Mouse (Mus musculus): ENCODE results near the gene Glrp1. TPM values are rescaled to one million over a fixed set of nuclear protein-coding genes. Genes with fewer than 3 reads are reported as not detected.

Gene Glrp1
- polyA plus RNA-seq, 1 experiment from 2014 or later: 0.15 TPM

DNA sequence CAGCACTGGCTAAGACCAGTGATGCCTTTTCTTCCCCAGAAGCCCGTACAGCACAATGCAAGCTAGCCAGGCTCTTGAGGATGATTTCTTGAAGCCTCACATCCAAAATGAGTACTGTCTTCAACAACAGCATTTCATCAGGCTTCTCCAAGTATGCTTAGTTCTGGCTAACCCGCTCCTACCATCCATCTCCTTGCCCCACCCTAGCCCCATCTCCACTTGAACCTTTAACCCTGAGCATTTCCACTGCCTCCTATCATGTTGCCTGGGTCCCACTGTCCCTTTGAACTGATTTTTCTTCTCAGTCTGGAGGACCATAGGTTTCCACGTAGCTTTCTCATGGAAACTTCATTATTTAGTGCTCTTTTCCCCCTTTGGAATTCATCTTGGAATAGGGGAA lies 17.5 kb downstream of the Glrp1 start:
- Histone ChIP-seq H3K27me3 (no peaks in the 10 kb centered on the region), H3K4me2 (no peak overlapping the region), H3K4me1 (no peaks in the 10 kb centered on the region), H3K27ac (no peak overlapping the region), H3K9ac (no peak overlapping the region), H3K4me3 (no peak overlapping the region), H3K36me3 (no peaks in the 10 kb centered on the region), H3K9me3 (no peaks in the 10 kb centered on the region)
- WGBS: 66% methylated on average over 3 of the region's 3 CpGs
- ATAC-seq (ENCODE audit: borderline replicate concordance, extremely low read depth, low FRiP score, low TSS enrichment): no peak

GRCm38 (mm10) chr1:88491617-88492378 lies 18.1 kb downstream of the Glrp1 start:
- H3K4me2 ChIP-seq: no peak overlapping the region
- 54% methylated on average over 17 of the region's 17 CpGs for WGBS
- no peak overlapping the region for H3K27ac ChIP-seq
- no peak overlapping the region for H3K9ac ChIP-seq
- no peaks in the 10 kb centered on the region for H3K27me3 ChIP-seq
- H3K36me3 ChIP-seq: no peaks in the 10 kb centered on the region
- H3K4me1 ChIP-seq: no peaks in the 10 kb centered on the region
- no peaks in the 10 kb centered on the region for H3K9me3 ChIP-seq
- H3K4me3 ChIP-seq: no peak overlapping the region
- no peak for ATAC-seq (ENCODE audit: borderline replicate concordance, extremely low read depth, low FRiP score, low TSS enrichment)

DNA sequence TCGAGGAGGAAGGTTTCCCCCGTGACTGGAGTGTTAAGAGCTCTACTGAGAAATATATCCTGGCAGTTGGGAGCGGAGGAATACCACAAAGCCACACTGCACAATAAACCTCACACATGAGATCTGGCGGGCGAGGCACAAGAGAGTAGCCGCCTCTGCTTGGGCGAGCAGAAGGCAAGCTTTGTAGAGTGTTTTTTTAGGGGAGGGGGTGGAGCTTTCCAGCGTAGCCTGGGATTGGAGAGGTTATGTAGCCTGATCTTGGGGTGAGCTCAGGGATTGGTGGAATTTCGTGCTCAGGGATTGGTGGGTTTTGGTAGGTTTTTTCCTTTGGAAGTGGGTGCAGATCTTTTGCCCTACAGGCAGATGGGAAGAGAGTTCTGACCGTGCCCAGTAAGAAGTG lies 19.7 kb downstream of the Glrp1 start:
- no peaks in the 10 kb centered on the region for H3K9me3 ChIP-seq
- no peak overlapping the region for H3K9ac ChIP-seq
- H3K4me3 ChIP-seq: no peak overlapping the region
- 80% methylated on average over 10 of the region's 10 CpGs for WGBS
- no peaks in the 10 kb centered on the region for H3K4me1 ChIP-seq
- no peak overlapping the region for H3K27ac ChIP-seq
- no peak overlapping the region for H3K4me2 ChIP-seq
- H3K27me3 ChIP-seq: no peaks in the 10 kb centered on the region
- no peaks in the 10 kb centered on the region for H3K36me3 ChIP-seq
- no peak for ATAC-seq (ENCODE audit: borderline replicate concordance, extremely low read depth, low FRiP score, low TSS enrichment)

DNA sequence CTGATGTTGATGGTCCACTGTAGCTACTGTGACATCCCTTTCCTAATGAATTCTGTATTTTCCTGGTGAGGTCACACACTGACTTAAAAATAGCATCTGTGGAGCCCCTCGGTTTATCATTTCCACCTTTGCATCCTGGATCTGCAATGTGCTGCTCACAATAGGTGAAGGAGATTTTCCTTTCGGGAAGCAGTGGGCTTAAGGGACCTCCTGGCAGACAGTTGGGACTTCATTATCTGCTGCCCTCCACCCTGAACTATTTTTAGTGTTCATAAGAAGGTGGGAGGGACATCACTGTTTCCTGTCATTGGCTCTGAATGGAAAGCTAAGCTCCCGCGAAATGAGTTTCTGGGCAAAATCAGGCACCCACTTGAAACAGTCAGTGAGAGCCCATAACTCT lies 20.9 kb downstream of the Glrp1 start:
- Histone ChIP-seq H3K4me3 (no peak overlapping the region), H3K36me3 (no peaks in the 10 kb centered on the region), H3K9me3 (no peaks in the 10 kb centered on the region), H3K4me2 (no peak overlapping the region), H3K4me1 (0 out of 2 replicates have a peak, but pooled peaks cover 3% of the 10 kb centered on the region), H3K9ac (no peak overlapping the region), H3K27ac (no peak overlapping the region), H3K27me3 (no peaks in the 10 kb centered on the region)
- 29% methylated on average over 4 of the region's 4 CpGs for WGBS
- no peak for ATAC-seq (ENCODE audit: borderline replicate concordance, extremely low read depth, low FRiP score, low TSS enrichment)

GRCm38 (mm10) chr1:88486336-88486735 lies 23.5 kb downstream of the Glrp1 start:
- no peaks in the 10 kb centered on the region for H3K27me3 ChIP-seq
- H3K9ac ChIP-seq: no peak overlapping the region
- no peak overlapping the region for H3K4me2 ChIP-seq

DNA sequence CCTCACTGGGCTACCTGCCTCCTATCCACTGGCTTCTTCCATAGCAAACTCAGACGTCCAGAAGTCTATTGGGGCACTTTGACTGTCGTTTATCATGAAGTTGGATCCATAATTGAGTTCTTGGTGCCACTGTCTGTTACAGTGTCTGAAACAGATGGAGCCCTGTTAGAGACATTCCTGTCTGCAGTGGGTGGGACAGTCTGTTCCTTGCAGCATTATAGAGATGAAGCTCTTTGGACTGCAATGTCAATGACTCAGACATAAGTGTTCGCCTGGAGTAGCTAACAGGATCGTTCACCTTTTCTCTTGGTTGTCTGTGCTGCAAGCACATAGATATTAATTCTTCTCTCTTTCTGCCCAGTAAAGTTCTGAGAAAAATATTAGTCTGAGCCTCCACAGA lies 25.8 kb downstream of the Glrp1 start:
- Histone ChIP-seq H3K4me3 (no peak overlapping the region), H3K4me1 (peaks cover 15% of the 10 kb centered on the region; the same call in 1 of the 2 replicates), H3K9ac (no peak overlapping the region), H3K9me3 (no peaks in the 10 kb centered on the region), H3K36me3 (no peaks in the 10 kb centered on the region), H3K27me3 (no peaks in the 10 kb centered on the region), H3K4me2 (no peak overlapping the region), H3K27ac (no peak overlapping the region)
- ATAC-seq (ENCODE audit: borderline replicate concordance, extremely low read depth, low FRiP score, low TSS enrichment): no peak
- WGBS: 66% methylated on average over 4 of the region's 4 CpGs

More at GRCm38 (mm10) chr1:88486336-88486735, 23.5 kb downstream of the Glrp1 start:
- Histone ChIP-seq H3K27ac (no peak overlapping the region), H3K4me3 (no peak overlapping the region), H3K9me3 (no peaks in the 10 kb centered on the region), H3K4me1 (peaks cover 13% of the 10 kb centered on the region; the same call in 1 of the 2 replicates), H3K36me3 (no peaks in the 10 kb centered on the region)
- no peak for ATAC-seq (ENCODE audit: borderline replicate concordance, extremely low read depth, low FRiP score, low TSS enrichment)
- WGBS: 76% methylated on average over 4 of the region's 4 CpGs

DNA sequence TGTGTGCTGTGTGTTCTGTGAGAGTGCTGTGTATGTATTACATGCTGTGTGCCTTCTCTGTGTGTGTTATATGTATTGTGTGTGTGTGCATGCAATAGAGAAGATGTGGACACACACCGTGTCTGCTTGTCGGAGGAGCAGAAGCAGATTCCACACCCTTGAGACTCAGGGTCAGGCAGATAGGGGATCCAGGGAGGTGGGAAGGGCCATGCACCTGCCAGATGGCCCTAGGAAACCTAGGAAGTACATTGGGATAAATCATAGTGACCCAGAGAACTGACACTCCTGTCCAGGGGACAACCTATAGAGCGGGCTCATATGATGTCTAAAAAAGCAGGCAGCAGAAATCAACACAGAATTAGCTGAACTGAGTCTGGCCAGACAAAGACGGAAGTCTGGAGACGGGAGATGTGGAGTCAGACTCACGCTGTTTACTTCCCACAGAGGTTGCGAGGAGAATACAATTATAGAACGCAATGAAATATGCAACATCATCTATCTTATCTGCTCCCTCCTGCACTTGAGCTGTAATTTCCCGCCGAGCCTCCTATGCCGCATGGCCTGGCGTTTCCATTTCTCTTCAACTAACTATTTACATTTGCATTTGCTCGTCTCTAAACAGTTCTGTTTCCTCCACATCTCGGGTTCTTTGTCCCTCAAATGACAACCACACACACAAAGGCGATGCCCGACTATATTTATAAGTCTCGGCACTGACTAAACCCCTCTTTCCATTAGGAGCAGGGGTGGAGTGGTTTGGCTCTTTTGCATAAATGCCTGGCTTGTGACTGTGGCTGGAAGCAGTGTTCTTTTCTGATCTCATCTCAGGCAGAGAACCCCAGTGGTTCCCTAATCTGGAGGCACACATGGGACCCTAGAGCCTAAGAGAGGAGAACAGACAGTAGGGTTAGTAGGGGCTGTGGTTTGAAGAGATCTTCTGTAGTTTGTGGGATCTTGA lies 27.4 kb downstream of the Glrp1 start:
- WGBS: 33% methylated on average over 17 of the region's 17 CpGs
- H3K27me3 ChIP-seq: no peaks in the 10 kb centered on the region
- peak; percentile 55; the same call in 1 of the 2 replicates for ATAC-seq (ENCODE audit: borderline replicate concordance, extremely low read depth, low FRiP score, low TSS enrichment)
- H3K9me3 ChIP-seq: no peaks in the 10 kb centered on the region
- H3K4me3 ChIP-seq: no peak overlapping the region
- peaks cover 23% of the 10 kb centered on the region for H3K4me1 ChIP-seq
- H3K9ac ChIP-seq: no peak overlapping the region
- no peak overlapping the region; the same call in 1 of the 2 replicates for H3K27ac ChIP-seq
- H3K36me3 ChIP-seq: no peaks in the 10 kb centered on the region
- no peak overlapping the region for H3K4me2 ChIP-seq

DNA sequence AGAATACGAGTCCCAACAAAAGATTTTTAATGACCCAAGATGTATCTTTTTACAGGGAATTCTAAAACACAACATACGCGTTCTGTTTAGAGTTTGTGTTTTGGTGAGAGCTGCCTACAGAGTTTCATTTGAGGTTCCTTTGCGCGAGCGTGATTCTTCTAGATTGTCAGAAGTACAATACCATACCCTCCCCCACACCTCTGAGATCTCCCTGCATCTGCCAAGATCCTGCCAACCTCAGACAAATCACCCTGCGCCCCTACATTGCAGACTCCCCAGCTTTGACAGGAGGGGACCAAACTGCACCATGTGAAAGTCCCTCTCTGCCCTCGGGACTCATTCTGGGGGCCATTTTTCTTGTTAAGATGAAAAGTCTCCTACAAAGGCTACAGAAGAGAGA lies 29.3 kb downstream of the Glrp1 start:
- Histone ChIP-seq H3K9me3 (no peaks in the 10 kb centered on the region), H3K4me1 (peaks cover 35% of the 10 kb centered on the region), H3K27me3 (no peaks in the 10 kb centered on the region), H3K9ac (no peak overlapping the region), H3K4me3 (no peak overlapping the region), H3K4me2 (no peak overlapping the region), H3K27ac (no peak overlapping the region), H3K36me3 (no peaks in the 10 kb centered on the region)
- 71% methylated on average over 8 of the region's 8 CpGs for WGBS
- no peak for ATAC-seq (ENCODE audit: borderline replicate concordance, extremely low read depth, low FRiP score, low TSS enrichment)

DNA sequence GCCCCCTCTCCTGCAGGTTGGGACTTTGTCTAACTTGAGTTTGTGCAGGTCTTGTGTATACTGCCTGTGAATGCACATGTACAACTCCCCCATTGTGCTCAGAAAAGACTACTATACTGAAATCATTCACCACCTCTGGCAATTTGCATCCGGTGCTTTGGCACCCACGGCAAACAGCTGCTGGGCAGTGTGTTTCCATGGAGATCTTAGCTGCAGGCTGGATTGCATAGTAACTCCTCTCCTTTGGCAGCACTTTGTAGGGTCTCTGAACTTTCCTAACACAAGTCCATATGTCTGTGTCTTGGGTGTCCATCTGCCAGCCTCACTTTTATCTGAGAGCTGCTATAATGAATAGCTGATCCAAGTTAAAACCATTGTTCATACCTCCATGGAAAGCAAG lies 31.7 kb downstream of the Glrp1 start:
- no peaks in the 10 kb centered on the region for H3K36me3 ChIP-seq
- H3K27ac ChIP-seq: no peak overlapping the region
- no peaks in the 10 kb centered on the region for H3K27me3 ChIP-seq
- ATAC-seq (ENCODE audit: borderline replicate concordance, extremely low read depth, low FRiP score, low TSS enrichment): no peak
- no peak overlapping the region for H3K9ac ChIP-seq
- H3K4me3 ChIP-seq: no peak overlapping the region
- peaks cover 51% of the 10 kb centered on the region for H3K4me1 ChIP-seq
- WGBS: 35% methylated on average over 2 of the region's 2 CpGs
- no peaks in the 10 kb centered on the region for H3K9me3 ChIP-seq
- H3K4me2 ChIP-seq: no peak overlapping the region

- H3K36me3 ChIP-seq: no peaks in the 10 kb centered on the region
- H3K4me2 ChIP-seq: no peak overlapping the region
- WGBS: 71% methylated on average over 20 of the region's 20 CpGs
- H3K27me3 ChIP-seq: no peaks in the 10 kb centered on the region
- no peak overlapping the region for H3K4me3 ChIP-seq
- H3K27ac ChIP-seq: peak overlapping the region; percentile 81
- H3K9me3 ChIP-seq: no peaks in the 10 kb centered on the region
- no peak overlapping the region for H3K9ac ChIP-seq
- peaks cover 42% of the 10 kb centered on the region for H3K4me1 ChIP-seq
- ATAC-seq (ENCODE audit: borderline replicate concordance, extremely low read depth, low FRiP score, low TSS enrichment): peak; percentile 21; the same call in 1 of the 2 replicates
These were observed 33.2 kb downstream of the Glrp1 start for GRCm38 (mm10) chr1:88476554-88477085.

GRCm38 (mm10) chr1:88475502-88475953 lies 34.3 kb downstream of the Glrp1 start:
- Histone ChIP-seq H3K4me1 (peaks cover 40% of the 10 kb centered on the region), H3K4me2 (no peak overlapping the region), H3K27ac (peak overlapping the region; percentile 81), H3K9me3 (no peaks in the 10 kb centered on the region), H3K4me3 (no peak overlapping the region), H3K36me3 (no peaks in the 10 kb centered on the region), H3K27me3 (no peaks in the 10 kb centered on the region), H3K9ac (no peak overlapping the region)
- WGBS: 5% methylated on average over 8 of the region's 8 CpGs
- ATAC-seq (ENCODE audit: borderline replicate concordance, extremely low read depth, low FRiP score, low TSS enrichment): peak; percentile 44; the same call in 1 of the 2 replicates
